Mouse (Mus musculus): Measurements from ENCODE around the gene Hdhd3.

- TF ChIP-seq ZC3H11A (IDR thresholded peaks at IDR 0.05; ENCODE audit: borderline replicate concordance, low read depth, low read length), result no peak
- no peak for TF ChIP-seq ZNF384 (IDR thresholded peaks at IDR 0.05; ENCODE audit: low read depth, low read length)
- no peak for TF ChIP-seq CHD2 (IDR thresholded peaks at IDR 0.05; ENCODE audit: low read depth, low read length)
Observed at GRCm38 (mm10) chr4:62527655-62528054, 24.4 kb upstream of the Hdhd3 start.
